Mouse (Mus musculus) intestine, postnatal 0 days (tissue): Measurements from ENCODE around the gene AL731706.2. TPM values are rescaled to one million over a fixed set of nuclear protein-coding genes. Genes with fewer than 3 reads are reported as not detected.

Experiments
- ATAC-seq: fragments of 200-750 bp; cut with Nextera tagmentation; 2 replicates; pipeline ENCODE4 v1.8.0; 2017; ENCODE audit warnings: mild to moderate bottlenecking, moderate TSS enrichment, moderate library complexity
- H3K27ac ChIP-seq: fragments of 300-500 bp; sonication (generic); 2 replicates; pipeline ENCODE4 v1.5.1; 2014; ENCODE audit warnings: mild to moderate bottlenecking, low read depth, low read length, moderate library complexity
- H3K27me3 ChIP-seq: fragments of 300-500 bp; sonication (generic); replicated peaks from 2 replicates; pipeline ENCODE4 v1.6.1; 2014; ENCODE audit warnings: low read length, mixed read lengths; ENCODE audit not compliant: control insufficient read depth, insufficient read depth
- H3K36me3 ChIP-seq: fragments of 300-500 bp; sonication (generic); 2 replicates; pipeline ENCODE4 v1.6.1; 2014; ENCODE audit warnings: mild to moderate bottlenecking, moderate library complexity; ENCODE audit not compliant: control insufficient read depth, insufficient read depth
- H3K4me1 ChIP-seq: fragments of 300-500 bp; sonication (generic); replicated peaks from 2 replicates; pipeline ENCODE4 v1.6.1; 2014; ENCODE audit warnings: antibody characterized with exemption, low read length, mixed read lengths; ENCODE audit not compliant: control insufficient read depth, insufficient read depth
- H3K4me2 ChIP-seq: fragments of 300-500 bp; sonication (generic); replicated peaks from 2 replicates; pipeline ENCODE4 v1.6.1; 2014; ENCODE audit warnings: low read depth, mild to moderate bottlenecking, moderate library complexity
- H3K4me3 ChIP-seq: fragments of 300-500 bp; sonication (generic); 2 replicates; pipeline ENCODE4 v1.5.1; 2014; ENCODE audit warnings: low read depth, low read length
- H3K9ac ChIP-seq: fragments of 300-500 bp; sonication (generic); 2 replicates; pipeline ENCODE4 v1.6.1; 2014; ENCODE audit warnings: mild to moderate bottlenecking, low read depth, low read length
- H3K9me3 ChIP-seq: fragments of 300-500 bp; sonication (generic); 2 replicates; pipeline ENCODE4 v1.6.1; 2016; ENCODE audit warnings: mixed run types; ENCODE audit not compliant: control insufficient read depth
- CTCF ChIP-seq: sonication (generic); IDR thresholded peaks from 2 replicates; pipeline ENCODE4 v1.5.1; 2016; ENCODE audit warnings: low read depth, mild to moderate bottlenecking, control low read depth, antibody characterized with exemption, moderate library complexity
- WGBS: fragments of 180-500 bp; shearing (Covaris S2); extraction: QIAGEN DNeasy Blood & Tissue Kit; methylation state at CpG from one replicate; pipeline ENCODE4 v1.1.7; 2014; 5-methylcytosine and 5-hydroxymethylcytosine counted together
- polyA plus RNA-seq: library from polyadenylated mRNA; unstranded; fragments of >200 nt; fragmentation: Nextera tagmentation; extraction: Ambion mirVana; gene quantifications from 2 replicates; pipeline ENCODE4 v1.2.1, GENCODE M21; 2015

AL731706.2 gene
- polyA plus RNA-seq, 1 experiment from 2014 or later = 61.5 TPM

GRCm38 (mm10) chr2:136835882-136836281, 49.6 kb downstream of the AL731706.2 start:
- H3K4me3 ChIP-seq = no peak overlapping the region
- 72% methylated on average over 3 of the region's 3 CpGs for WGBS
- H3K27ac ChIP-seq = no peak overlapping the region
- H3K27me3 ChIP-seq = no peaks in the 10 kb centered on the region
- no peak for ATAC-seq
- peak; percentile 55 for TF ChIP-seq CTCF
- H3K9me3 ChIP-seq = no peaks in the 10 kb centered on the region
- no peak overlapping the region for H3K4me2 ChIP-seq
- no peaks in the 10 kb centered on the region for H3K36me3 ChIP-seq
- H3K9ac ChIP-seq = no peak overlapping the region
- no peaks in the 10 kb centered on the region for H3K4me1 ChIP-seq

Other genes starting within 250 kb of the AL731706.2 start
- gene Snap25, start 172.2 kb downstream of the AL731706.2 start, polyA plus RNA-seq = 10.3 and 10.6 TPM in 2 replicates
- 2.8 and 3.5 TPM in 2 replicates for gene Slx4ip, start 5.5 kb upstream of the AL731706.2 start, polyA plus RNA-seq
- gene AL731706.1, start 5.7 kb upstream of the AL731706.2 start, polyA plus RNA-seq = 70.4 and 72.9 TPM in 2 replicates
- 25.3 and 26.2 TPM in 2 replicates for gene Mkks, start 5.7 kb upstream of the AL731706.2 start, polyA plus RNA-seq
- 6.0 and 6.9 TPM in 2 replicates for gene Jag1, start 231.0 kb upstream of the AL731706.2 start, polyA plus RNA-seq